Mouse (Mus musculus): Measurements from ENCODE around the gene Tmem98. TPM values are rescaled to one million over a fixed set of nuclear protein-coding genes. Genes with fewer than 3 reads are reported as not detected.
A peak's percentile ranks its signal among the peaks of the same experiment; 100 is the strongest.

The Tmem98 gene
- 110 and 113 TPM in 2 replicates for polyA plus RNA-seq (2015; fragmentation: Nextera tagmentation; extraction: Ambion mirVana)

DNA sequence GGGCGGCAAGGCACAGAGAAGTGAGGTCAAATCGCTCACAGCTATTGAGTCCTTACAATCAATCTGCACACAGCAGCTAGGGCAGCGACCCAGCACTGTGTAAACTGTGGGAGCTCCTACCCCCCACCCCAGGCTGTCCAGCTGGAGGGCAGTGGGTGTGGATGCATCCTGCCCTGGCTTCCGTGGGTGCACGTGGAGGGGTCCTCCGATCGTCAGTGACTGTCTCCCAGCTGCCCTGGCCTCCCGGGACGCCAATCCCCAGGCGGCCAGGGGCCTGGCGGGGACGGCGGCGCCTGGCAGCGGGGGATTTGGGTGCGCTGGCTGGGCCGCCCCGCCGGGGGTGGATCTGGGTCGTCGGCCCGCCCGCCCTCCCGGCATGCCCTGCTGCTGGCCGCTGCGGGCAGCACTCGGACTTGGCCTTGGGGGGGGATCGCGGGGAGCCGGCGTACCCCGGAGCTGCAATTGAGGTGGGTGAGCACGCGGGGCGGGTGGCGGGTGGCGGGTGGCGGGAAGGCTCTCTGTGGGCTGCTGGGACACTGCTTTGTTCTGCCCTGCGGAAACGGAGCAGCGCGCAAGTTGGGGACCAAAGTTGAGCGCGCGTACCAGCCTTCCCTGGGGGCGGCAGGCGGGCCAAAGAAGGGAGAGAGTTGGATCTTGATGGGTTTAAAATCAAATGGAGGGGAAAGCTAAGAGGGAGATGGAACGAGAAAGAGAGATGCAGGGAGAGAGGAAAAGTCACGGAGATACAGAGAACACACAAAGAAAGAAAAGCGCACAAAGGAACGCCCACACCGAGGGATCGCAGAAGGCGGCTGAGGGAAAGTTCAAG lies at the start of gene Tmem98:
TSS of gene Tmem98 (plus strand) at position 183 of the 829 bp plus-strand sequence.
- Histone ChIP-seq H3K4me1 (peaks cover 38% of the 10 kb centered on the region), H3K9me3 (replicated peaks) (no peaks in the 10 kb centered on the region), H3K36me3 (peaks cover 30% of the 10 kb centered on the region), H3K4me2 (peak within 1 kb of the TSS; percentile 87), H3K9ac (peak within 1 kb of the TSS; percentile 71), H3K27me3 (no peaks in the 10 kb centered on the region), H3K27ac (peak within 1 kb of the TSS; percentile 91), H3K4me3 (replicated peaks) (peak within 1 kb of the TSS; percentile 64)
- peak; percentile 85 for ATAC-seq (replicated peaks; ENCODE audit: low FRiP score)
- WGBS: 1% methylated on average over 44 of the region's 54 CpGs

- Histone ChIP-seq H3K4me1 (no peaks in the 10 kb centered on the region), H3K36me3 (no peaks in the 10 kb centered on the region), H3K9me3 (replicated peaks) (no peaks in the 10 kb centered on the region), H3K27ac (no peak overlapping the region), H3K9ac (no peak overlapping the region), H3K4me2 (no peak overlapping the region), H3K4me3 (replicated peaks) (no peak overlapping the region), H3K27me3 (no peaks in the 10 kb centered on the region)
- no peak for ATAC-seq (replicated peaks; ENCODE audit: low FRiP score)
- 76% methylated on average over 3 of the region's 3 CpGs for WGBS
Measured at GRCm38 (mm10) chr11:80761285-80761974, 48.5 kb upstream of the Tmem98 start.

- no peak for ATAC-seq (replicated peaks; ENCODE audit: low FRiP score)
- Histone ChIP-seq H3K9me3 (replicated peaks) (no peaks in the 10 kb centered on the region), H3K4me1 (no peaks in the 10 kb centered on the region), H3K27me3 (no peaks in the 10 kb centered on the region), H3K4me3 (replicated peaks) (no peak overlapping the region), H3K27ac (no peak overlapping the region), H3K4me2 (no peak overlapping the region), H3K36me3 (no peaks in the 10 kb centered on the region), H3K9ac (no peak overlapping the region)
- 70% methylated on average over 4 of the region's 4 CpGs for WGBS
Measured at GRCm38 (mm10) chr11:80762066-80762465, 47.9 kb upstream of the Tmem98 start.

DNA sequence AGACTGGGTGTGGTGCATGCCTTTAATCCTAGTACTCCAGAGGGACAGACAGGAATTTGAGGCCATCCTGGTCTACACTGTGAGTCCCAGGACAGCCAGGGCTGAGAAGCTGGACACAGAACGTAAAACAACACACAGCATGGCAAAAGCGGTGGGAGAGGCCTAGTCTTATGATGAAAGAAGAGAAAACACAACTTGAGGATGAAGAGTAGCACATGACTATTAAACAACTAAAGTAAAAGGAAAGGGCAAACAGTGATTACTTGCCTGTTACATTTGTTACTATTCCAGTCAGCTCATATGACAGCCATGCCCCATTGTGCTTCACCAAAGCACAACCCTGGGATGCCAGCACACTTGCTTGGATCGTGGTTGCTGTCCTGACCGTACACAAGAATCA lies 43.9 kb upstream of the Tmem98 start:
- H3K4me2 ChIP-seq: no peak overlapping the region
- WGBS: 90% methylated on average over 4 of the region's 4 CpGs
- H3K27ac ChIP-seq: no peak overlapping the region
- no peaks in the 10 kb centered on the region for H3K4me1 ChIP-seq
- H3K9ac ChIP-seq: no peak overlapping the region
- no peaks in the 10 kb centered on the region for H3K9me3 ChIP-seq (replicated peaks)
- no peaks in the 10 kb centered on the region for H3K36me3 ChIP-seq
- H3K4me3 ChIP-seq (replicated peaks): no peak overlapping the region
- no peak for ATAC-seq (replicated peaks; ENCODE audit: low FRiP score)
- no peaks in the 10 kb centered on the region for H3K27me3 ChIP-seq

- Histone ChIP-seq H3K27ac (no peak overlapping the region), H3K27me3 (no peaks in the 10 kb centered on the region), H3K4me3 (replicated peaks) (no peak overlapping the region), H3K4me1 (peaks cover 5% of the 10 kb centered on the region; the same call in 1 of the 2 replicates), H3K9me3 (replicated peaks) (no peaks in the 10 kb centered on the region), H3K9ac (no peak overlapping the region), H3K4me2 (no peak overlapping the region), H3K36me3 (no peaks in the 10 kb centered on the region)
- ATAC-seq (replicated peaks; ENCODE audit: low FRiP score): no peak
- 75% methylated on average over 6 of the region's 6 CpGs for WGBS
Measured at GRCm38 (mm10) chr11:80766472-80767319, 43.3 kb upstream of the Tmem98 start.

- Histone ChIP-seq H3K4me1 (peaks cover 9% of the 10 kb centered on the region; the same call in 1 of the 2 replicates), H3K27ac (no peak overlapping the region), H3K27me3 (no peaks in the 10 kb centered on the region), H3K4me3 (replicated peaks) (no peak overlapping the region), H3K9ac (no peak overlapping the region), H3K36me3 (no peaks in the 10 kb centered on the region), H3K9me3 (replicated peaks) (no peaks in the 10 kb centered on the region), H3K4me2 (no peak overlapping the region)
- ATAC-seq (replicated peaks; ENCODE audit: low FRiP score): no peak
- WGBS: 55% methylated on average over 3 of the region's 3 CpGs
Measured at GRCm38 (mm10) chr11:80767320-80767617, 42.7 kb upstream of the Tmem98 start.

GRCm38 (mm10) chr11:80771186-80771585 lies 38.8 kb upstream of the Tmem98 start:
- Histone ChIP-seq H3K9ac (no peak overlapping the region), H3K27me3 (no peaks in the 10 kb centered on the region), H3K27ac (no peak overlapping the region), H3K4me1 (peaks cover 9% of the 10 kb centered on the region; the same call in 1 of the 2 replicates), H3K4me2 (no peak overlapping the region), H3K9me3 (replicated peaks) (no peaks in the 10 kb centered on the region), H3K4me3 (replicated peaks) (no peak overlapping the region), H3K36me3 (no peaks in the 10 kb centered on the region)
- 73% methylated on average over 3 of the region's 3 CpGs for WGBS
- ATAC-seq (replicated peaks; ENCODE audit: low FRiP score): no peak

GRCm38 (mm10) chr11:80771596-80772250 lies 38.3 kb upstream of the Tmem98 start:
- H3K27ac ChIP-seq: no peak overlapping the region; the same call in 1 of the 2 replicates
- no peaks in the 10 kb centered on the region for H3K9me3 ChIP-seq (replicated peaks)
- peaks cover 9% of the 10 kb centered on the region; the same call in 1 of the 2 replicates for H3K4me1 ChIP-seq
- no peak overlapping the region for H3K9ac ChIP-seq
- H3K4me2 ChIP-seq: no peak overlapping the region
- H3K27me3 ChIP-seq: no peaks in the 10 kb centered on the region
- no peaks in the 10 kb centered on the region for H3K36me3 ChIP-seq
- WGBS: 71% methylated on average over 5 of the region's 5 CpGs
- H3K4me3 ChIP-seq (replicated peaks): no peak overlapping the region
- ATAC-seq (replicated peaks; ENCODE audit: low FRiP score): no peak

DNA sequence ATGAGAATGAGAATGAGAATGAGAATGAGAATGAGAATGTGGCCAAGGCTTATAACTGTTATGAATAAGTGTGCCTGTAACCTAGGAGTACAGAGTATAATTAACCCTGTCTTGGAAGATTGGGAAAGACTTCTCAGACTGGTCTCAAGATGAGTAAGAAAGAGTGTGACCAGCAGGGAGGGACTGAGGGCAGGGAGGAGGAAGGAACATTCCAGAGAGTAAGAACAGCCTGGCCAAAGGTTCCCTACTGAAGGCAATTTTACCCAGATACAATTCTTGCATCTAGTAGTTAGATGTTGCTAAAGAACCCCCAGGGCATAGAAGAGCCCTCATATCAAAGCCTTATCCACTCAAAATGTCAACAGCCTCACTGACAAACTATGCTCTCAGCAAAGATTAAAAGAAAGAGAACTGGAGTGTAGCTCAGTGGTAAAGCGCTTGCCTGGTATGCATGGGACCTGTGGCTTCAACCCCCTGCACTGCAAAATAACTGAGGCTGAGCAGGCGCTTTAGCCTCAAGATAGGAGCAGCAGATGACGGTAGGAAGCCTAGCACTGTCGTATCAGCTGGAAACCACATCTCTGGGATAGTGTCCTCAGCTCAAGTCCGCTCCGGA lies 37.3 kb upstream of the Tmem98 start:
- H3K27me3 ChIP-seq: no peaks in the 10 kb centered on the region
- H3K4me1 ChIP-seq: peaks cover 9% of the 10 kb centered on the region; the same call in 1 of the 2 replicates
- WGBS: 87% methylated on average over 6 of the region's 6 CpGs

GRCm38 (mm10) chr11:80775535-80775934 lies 34.4 kb upstream of the Tmem98 start:
- H3K36me3 ChIP-seq: no peaks in the 10 kb centered on the region
- no peak overlapping the region for H3K27ac ChIP-seq
- H3K4me2 ChIP-seq: no peak overlapping the region
- H3K4me3 ChIP-seq (replicated peaks): no peak overlapping the region
- no peaks in the 10 kb centered on the region for H3K9me3 ChIP-seq (replicated peaks)
- no peaks in the 10 kb centered on the region for H3K27me3 ChIP-seq
- H3K4me1 ChIP-seq: peaks cover 27% of the 10 kb centered on the region
- no peak for ATAC-seq (replicated peaks; ENCODE audit: low FRiP score)
- 81% methylated on average over 3 of the region's 3 CpGs for WGBS
- no peak overlapping the region for H3K9ac ChIP-seq

More for the DNA sequence above, 37.3 kb upstream of the Tmem98 start:
- Histone ChIP-seq H3K4me3 (replicated peaks) (no peak overlapping the region), H3K27ac (no peak overlapping the region), H3K9ac (no peak overlapping the region), H3K4me2 (no peak overlapping the region), H3K9me3 (replicated peaks) (no peaks in the 10 kb centered on the region), H3K36me3 (no peaks in the 10 kb centered on the region)
- no peak for ATAC-seq (replicated peaks; ENCODE audit: low FRiP score)

- H3K9ac ChIP-seq: no peak overlapping the region
- WGBS: 75% methylated on average over 2 of the region's 2 CpGs
- no peak overlapping the region for H3K4me3 ChIP-seq (replicated peaks)
- no peaks in the 10 kb centered on the region for H3K27me3 ChIP-seq
- peaks cover 18% of the 10 kb centered on the region for H3K4me1 ChIP-seq
- no peak overlapping the region for H3K27ac ChIP-seq
- no peak for ATAC-seq (replicated peaks; ENCODE audit: low FRiP score)
- no peak overlapping the region for H3K4me2 ChIP-seq
- no peaks in the 10 kb centered on the region for H3K9me3 ChIP-seq (replicated peaks)
- no peaks in the 10 kb centered on the region for H3K36me3 ChIP-seq
Measured at GRCm38 (mm10) chr11:80777708-80778107, 32.3 kb upstream of the Tmem98 start.

Data from kidney, embryonic 15.5 days (tissue).